Mouse (Mus musculus): Measurements from ENCODE around the gene Dynlrb2. TPM values are rescaled to one million over a fixed set of nuclear protein-coding genes. Genes with fewer than 3 reads are reported as not detected.

The Dynlrb2 gene
- polyA plus RNA-seq (2015; fragmentation: Nextera tagmentation; extraction: Ambion mirVana), result 0.28 and 1.8 TPM in 2 replicates

- peak; percentile 85 for ATAC-seq (ENCODE audit: insufficient read depth, low FRiP score)
- Histone ChIP-seq H3K9me3 (replicated peaks; ENCODE audit: control insufficient read depth, low read length) (no peaks in the 10 kb centered on the region), H3K4me1 (ENCODE audit: control insufficient read depth, insufficient read depth, low read length) (no peaks in the 10 kb centered on the region), H3K27ac (ENCODE audit: low read length) (no peak within 1 kb of the TSS), H3K4me3 (replicated peaks; ENCODE audit: low read length) (peak within 1 kb of the TSS; percentile 37), H3K36me3 (ENCODE audit: control insufficient read depth, insufficient read depth, low read length) (no peaks in the 10 kb centered on the region), H3K27me3 (ENCODE audit: control insufficient read depth, insufficient read depth, low read length) (no peaks in the 10 kb centered on the region), H3K9ac (ENCODE audit: low read length) (peak within 1 kb of the TSS; percentile 57), H3K4me2 (ENCODE audit: low read depth, low read length) (peak within 1 kb of the TSS; percentile 79)
- WGBS, result 5% methylated on average over 19 of the region's 19 CpGs
Observed at GRCm38 (mm10) chr8:116504477-116505120, at the start of gene Dynlrb2. Dynlrb2 (plus strand) TSS chr8:116504974.

GRCm38 (mm10) chr8:116458569-116458968, 46.2 kb upstream of the Dynlrb2 start:
- no peak for ATAC-seq (ENCODE audit: insufficient read depth, low FRiP score)
- Histone ChIP-seq H3K36me3 (ENCODE audit: control insufficient read depth, insufficient read depth, low read length) (no peaks in the 10 kb centered on the region), H3K27me3 (ENCODE audit: control insufficient read depth, insufficient read depth, low read length) (no peaks in the 10 kb centered on the region), H3K9ac (ENCODE audit: low read length) (no peak overlapping the region), H3K27ac (ENCODE audit: low read length) (no peak overlapping the region), H3K9me3 (replicated peaks; ENCODE audit: control insufficient read depth, low read length) (no peaks in the 10 kb centered on the region), H3K4me3 (replicated peaks; ENCODE audit: low read length) (no peak overlapping the region), H3K4me1 (ENCODE audit: control insufficient read depth, insufficient read depth, low read length) (no peaks in the 10 kb centered on the region), H3K4me2 (ENCODE audit: low read depth, low read length) (no peak overlapping the region)
- 75% methylated on average over 11 of the region's 11 CpGs for WGBS

- Histone ChIP-seq H3K27ac (ENCODE audit: low read length) (no peak overlapping the region), H3K4me1 (ENCODE audit: control insufficient read depth, insufficient read depth, low read length) (no peaks in the 10 kb centered on the region), H3K9me3 (replicated peaks; ENCODE audit: control insufficient read depth, low read length) (no peaks in the 10 kb centered on the region), H3K27me3 (ENCODE audit: control insufficient read depth, insufficient read depth, low read length) (no peaks in the 10 kb centered on the region), H3K9ac (ENCODE audit: low read length) (no peak overlapping the region), H3K36me3 (ENCODE audit: control insufficient read depth, insufficient read depth, low read length) (no peaks in the 10 kb centered on the region), H3K4me3 (replicated peaks; ENCODE audit: low read length) (no peak overlapping the region), H3K4me2 (ENCODE audit: low read depth, low read length) (no peak overlapping the region)
- no peak for ATAC-seq (ENCODE audit: insufficient read depth, low FRiP score)
- 82% methylated on average over 4 of the region's 4 CpGs for WGBS
Observed at GRCm38 (mm10) chr8:116461472-116461871, 43.3 kb upstream of the Dynlrb2 start.

- Histone ChIP-seq H3K4me1 (ENCODE audit: control insufficient read depth, insufficient read depth, low read length) (no peaks in the 10 kb centered on the region), H3K27ac (ENCODE audit: low read length) (no peak overlapping the region), H3K4me3 (replicated peaks; ENCODE audit: low read length) (no peak overlapping the region), H3K4me2 (ENCODE audit: low read depth, low read length) (no peak overlapping the region), H3K27me3 (ENCODE audit: control insufficient read depth, insufficient read depth, low read length) (no peaks in the 10 kb centered on the region), H3K9ac (ENCODE audit: low read length) (no peak overlapping the region), H3K36me3 (ENCODE audit: control insufficient read depth, insufficient read depth, low read length) (no peaks in the 10 kb centered on the region), H3K9me3 (replicated peaks; ENCODE audit: control insufficient read depth, low read length) (no peaks in the 10 kb centered on the region)
- ATAC-seq (ENCODE audit: insufficient read depth, low FRiP score), result no peak
- 56% methylated on average over 7 of the region's 7 CpGs for WGBS
Observed at GRCm38 (mm10) chr8:116466586-116466985, 38.2 kb upstream of the Dynlrb2 start.

GRCm38 (mm10) chr8:116467027-116467426, 37.7 kb upstream of the Dynlrb2 start:
- WGBS, result 60% methylated on average over 1 of the region's 1 CpGs
- H3K4me1 ChIP-seq (ENCODE audit: control insufficient read depth, insufficient read depth, low read length), result no peaks in the 10 kb centered on the region
- no peaks in the 10 kb centered on the region for H3K9me3 ChIP-seq (replicated peaks; ENCODE audit: control insufficient read depth, low read length)
- H3K4me3 ChIP-seq (replicated peaks; ENCODE audit: low read length), result no peak overlapping the region
- no peak for ATAC-seq (ENCODE audit: insufficient read depth, low FRiP score)
- no peak overlapping the region for H3K4me2 ChIP-seq (ENCODE audit: low read depth, low read length)
- H3K27ac ChIP-seq (ENCODE audit: low read length), result no peak overlapping the region
- no peak overlapping the region for H3K9ac ChIP-seq (ENCODE audit: low read length)
- no peaks in the 10 kb centered on the region for H3K27me3 ChIP-seq (ENCODE audit: control insufficient read depth, insufficient read depth, low read length)
- H3K36me3 ChIP-seq (ENCODE audit: control insufficient read depth, insufficient read depth, low read length), result no peaks in the 10 kb centered on the region

- no peaks in the 10 kb centered on the region for H3K27me3 ChIP-seq (ENCODE audit: control insufficient read depth, insufficient read depth, low read length)
- H3K9me3 ChIP-seq (replicated peaks; ENCODE audit: control insufficient read depth, low read length), result no peaks in the 10 kb centered on the region
- no peaks in the 10 kb centered on the region for H3K36me3 ChIP-seq (ENCODE audit: control insufficient read depth, insufficient read depth, low read length)
- H3K9ac ChIP-seq (ENCODE audit: low read length), result no peak overlapping the region
- H3K4me3 ChIP-seq (replicated peaks; ENCODE audit: low read length), result no peak overlapping the region
- H3K27ac ChIP-seq (ENCODE audit: low read length), result no peak overlapping the region
- no peaks in the 10 kb centered on the region for H3K4me1 ChIP-seq (ENCODE audit: control insufficient read depth, insufficient read depth, low read length)
- WGBS, result 78% methylated on average over 9 of the region's 9 CpGs
- ATAC-seq (ENCODE audit: insufficient read depth, low FRiP score), result no peak
- H3K4me2 ChIP-seq (ENCODE audit: low read depth, low read length), result no peak overlapping the region
Observed at GRCm38 (mm10) chr8:116477941-116478340, 26.8 kb upstream of the Dynlrb2 start.

- no peak for ATAC-seq (ENCODE audit: insufficient read depth, low FRiP score)
- no peak overlapping the region for H3K27ac ChIP-seq (ENCODE audit: low read length)
- H3K9me3 ChIP-seq (replicated peaks; ENCODE audit: control insufficient read depth, low read length), result no peaks in the 10 kb centered on the region
- no peaks in the 10 kb centered on the region for H3K36me3 ChIP-seq (ENCODE audit: control insufficient read depth, insufficient read depth, low read length)
- H3K4me1 ChIP-seq (ENCODE audit: control insufficient read depth, insufficient read depth, low read length), result no peaks in the 10 kb centered on the region
- H3K4me2 ChIP-seq (ENCODE audit: low read depth, low read length), result no peak overlapping the region
- H3K27me3 ChIP-seq (ENCODE audit: control insufficient read depth, insufficient read depth, low read length), result no peaks in the 10 kb centered on the region
- H3K9ac ChIP-seq (ENCODE audit: low read length), result no peak overlapping the region
- no peak overlapping the region for H3K4me3 ChIP-seq (replicated peaks; ENCODE audit: low read length)
Observed at GRCm38 (mm10) chr8:116478681-116479080, 26.1 kb upstream of the Dynlrb2 start.

GRCm38 (mm10) chr8:116480894-116481293, 23.9 kb upstream of the Dynlrb2 start:
- ATAC-seq (ENCODE audit: insufficient read depth, low FRiP score), result no peak
- Histone ChIP-seq H3K9ac (ENCODE audit: low read length) (no peak overlapping the region), H3K27ac (ENCODE audit: low read length) (no peak overlapping the region), H3K36me3 (ENCODE audit: control insufficient read depth, insufficient read depth, low read length) (no peaks in the 10 kb centered on the region), H3K4me1 (ENCODE audit: control insufficient read depth, insufficient read depth, low read length) (no peaks in the 10 kb centered on the region), H3K27me3 (ENCODE audit: control insufficient read depth, insufficient read depth, low read length) (no peaks in the 10 kb centered on the region), H3K9me3 (replicated peaks; ENCODE audit: control insufficient read depth, low read length) (no peaks in the 10 kb centered on the region), H3K4me3 (replicated peaks; ENCODE audit: low read length) (no peak overlapping the region), H3K4me2 (ENCODE audit: low read depth, low read length) (no peak overlapping the region)
- 15% methylated on average over 7 of the region's 7 CpGs for WGBS

- Histone ChIP-seq H3K27ac (ENCODE audit: low read length) (no peak overlapping the region), H3K4me1 (ENCODE audit: control insufficient read depth, insufficient read depth, low read length) (no peaks in the 10 kb centered on the region), H3K9ac (ENCODE audit: low read length) (no peak overlapping the region), H3K36me3 (ENCODE audit: control insufficient read depth, insufficient read depth, low read length) (no peaks in the 10 kb centered on the region), H3K9me3 (replicated peaks; ENCODE audit: control insufficient read depth, low read length) (no peaks in the 10 kb centered on the region), H3K27me3 (ENCODE audit: control insufficient read depth, insufficient read depth, low read length) (no peaks in the 10 kb centered on the region), H3K4me2 (ENCODE audit: low read depth, low read length) (no peak overlapping the region), H3K4me3 (replicated peaks; ENCODE audit: low read length) (no peak overlapping the region)
- ATAC-seq (ENCODE audit: insufficient read depth, low FRiP score), result no peak; the same call in 1 of the 2 replicates
- 52% methylated on average over 3 of the region's 3 CpGs for WGBS
Observed at GRCm38 (mm10) chr8:116482738-116483137, 22.0 kb upstream of the Dynlrb2 start.

Measured in stomach, embryonic 16.5 days (tissue).